24 mouse cellular contexts compared by ENCODE assay signal in the genomic region with DNA sequence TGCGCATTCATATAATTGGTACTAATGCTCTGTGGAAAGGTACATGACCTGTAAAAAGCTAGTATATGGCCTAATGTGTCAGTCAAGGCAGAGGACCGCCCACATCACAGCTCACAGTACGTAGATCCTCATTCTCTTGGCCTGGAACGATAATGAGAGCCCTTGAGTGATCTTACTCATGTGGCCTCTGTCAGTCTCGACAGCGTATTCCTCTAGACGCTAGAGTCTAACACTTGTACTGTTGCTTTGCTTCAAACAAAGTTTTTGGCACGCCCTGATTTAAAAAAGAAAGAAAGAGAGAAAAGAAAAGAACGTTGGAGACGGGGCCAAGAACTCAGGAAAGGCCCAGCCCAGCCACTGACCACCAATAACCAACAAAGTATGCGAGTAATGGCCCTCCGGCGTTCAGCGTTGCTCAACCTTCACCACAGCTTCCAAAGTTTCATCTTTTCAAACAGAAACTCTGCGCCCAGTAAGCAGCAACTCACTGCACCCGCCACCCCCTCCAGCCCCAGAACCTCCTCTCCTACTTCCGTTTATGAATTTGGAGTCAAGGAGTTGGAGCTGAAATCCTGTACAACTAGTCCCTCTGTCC. TPM values are rescaled to one million over a fixed set of nuclear protein-coding genes. Genes with fewer than 3 reads are reported as not detected.
DNase-seq lines count a peak whose midpoint lies in the region; ATAC-seq and TF ChIP-seq lines count a peak whose summit lies in the region.
"Had no signal": no experiment of that assay in that cellular context is flagged by ENCODE, and none has a peak within 500 bp of the region (broad histone marks: within the 10 kb centered on the region; RNA-seq: fewer than 3 reads in every experiment).

No protein-coding gene starts in this region.

- no peak for TF ChIP-seq CTCF in liver, postnatal 0 days (IDR thresholded peaks at IDR 0.05; ENCODE audit: low read depth)

- ATAC-seq in common myeloid progenitor, adult 5-6 weeks (replicated peaks; ENCODE audit: low read depth, poor library complexity, severe bottlenecking), result 0 out of 2 replicates have a peak, but pooled peaks have one; percentile 24
- ATAC-seq in liver, postnatal 0 days, result peak; percentile 12; the same call in 1 of the 2 replicates
- ATAC-seq: CD4-positive, CD25-positive, alpha-beta regulatory T cell, adult 4 months; forebrain, embryonic 15.5 days; midbrain, embryonic 16.5 days had no signal

- peak overlapping the region; percentile 14 for H3K4me3 ChIP-seq in liver, postnatal 0 days (ENCODE audit: low read depth, low read length)
- H3K4me3 ChIP-seq: embryonic facial prominence, embryonic 13.5 days; forebrain, embryonic 15.5 days; heart, embryonic 13.5 days; limb, embryonic 12.5 days; lung, embryonic 15.5 days had no signal

- peak; percentile 85 for DNase-seq in 3134 (ENCODE audit: extremely low read depth, insufficient read length, low spot score)
- peak; percentile 63 for DNase-seq in 416B (ENCODE audit: low read depth)
- peak; percentile 53 for DNase-seq in liver, postnatal 0 days
- no peak for DNase-seq in right cerebral cortex, adult 18-20 months
- no peak for DNase-seq in urinary bladder, postnatal 14 days (ENCODE audit: low spot score)
- DNase-seq in right cerebral cortex, postnatal 14 days, result no peak
- DNase-seq in left cerebral cortex, adult 8-10 months (ENCODE audit: low spot score in 2 of 2), result no peak
- DNase-seq: cerebellum, adult 9-10 months; heart, postnatal 36 days; kidney, adult 9 months; kidney, postnatal 25 days; layer of hippocampus, adult 9-11 months; thymus, postnatal 14 days had no signal

- TF ChIP-seq EP300 in liver, postnatal 0 days (IDR thresholded peaks at IDR 0.05; ENCODE audit: low read depth), result no peak

- peak overlapping the region; percentile 63 for H3K4me2 ChIP-seq in liver, postnatal 0 days (ENCODE audit: low read depth, low read length)
- H3K4me2 ChIP-seq: embryonic facial prominence, embryonic 13.5 days; forebrain, embryonic 15.5 days; heart, embryonic 13.5 days; hindbrain, embryonic 14.5 days; limb, embryonic 12.5 days; lung, embryonic 15.5 days had no signal

- H3K27me3 ChIP-seq in liver, postnatal 0 days (ENCODE audit: insufficient read depth, low read length), result no peaks in the 10 kb centered on the region

- H3K4me1 ChIP-seq in liver, postnatal 0 days (ENCODE audit: insufficient read depth), result peaks cover 6% of the 10 kb centered on the region; the same call in 1 of the 2 replicates

- H3K27ac ChIP-seq in liver, postnatal 0 days (ENCODE audit: low read depth), result peak overlapping the region; percentile 96
- H3K27ac ChIP-seq: embryonic facial prominence, embryonic 13.5 days; forebrain, embryonic 15.5 days; heart, embryonic 13.5 days; hindbrain, embryonic 14.5 days; limb, embryonic 12.5 days; lung, embryonic 15.5 days had no signal

- H3K36me3 ChIP-seq in liver, postnatal 0 days (replicated peaks; ENCODE audit: insufficient read depth, low read length), result peaks cover 15% of the 10 kb centered on the region

- H3K9ac ChIP-seq in liver, postnatal 0 days (replicated peaks), result peak overlapping the region; percentile 45
- H3K9ac ChIP-seq: embryonic facial prominence, embryonic 13.5 days; forebrain, embryonic 15.5 days; heart, embryonic 13.5 days; hindbrain, embryonic 14.5 days; limb, embryonic 12.5 days; lung, embryonic 15.5 days had no signal

- WGBS in liver, postnatal 0 days (ENCODE audit: insufficient replicate concordance), result 53% methylated on average over 17 of the region's 17 CpGs

- H3K9me3 ChIP-seq in liver, postnatal 0 days (ENCODE audit: low read length), result no peaks in the 10 kb centered on the region
- H3K9me3 ChIP-seq: embryonic facial prominence, embryonic 13.5 days; forebrain, embryonic 15.5 days; heart, embryonic 13.5 days; limb, embryonic 12.5 days; lung, embryonic 15.5 days; megakaryocyte, embryonic 14.5 days had no signal

RNA-seq across cellular contexts. Expression of gene Marc1, which starts 2.6 kb away (rescaled TPM):
- not detected in 2 replicates for total RNA-seq in common myeloid progenitor, adult 5-6 weeks (2017)
- polyA plus RNA-seq in liver, postnatal 0 days (2015; fragmentation: Nextera tagmentation; extraction: Ambion mirVana), result 204 and 234 TPM in 2 replicates
- total RNA-seq in left cerebral cortex, adult 8-10 months (2022), result under 1 TPM in 1 of 4 experiments, not detected in 3; 0.28 TPM
- total RNA-seq: heart, postnatal 36 days; neutrophil, adult 5-6 weeks had no signal
- polyA plus RNA-seq: embryonic facial prominence, embryonic 13.5 days; forebrain, embryonic 15.5 days; heart, embryonic 13.5 days; limb, embryonic 12.5 days had no signal

RNA-seq across cellular contexts. Expression of gene Marc2, which starts 37.7 kb away (rescaled TPM):
- 63.2 and 74.7 TPM in 2 replicates for total RNA-seq in common myeloid progenitor, adult 5-6 weeks (2017)
- 608 and 698 TPM in 2 replicates for polyA plus RNA-seq in liver, postnatal 0 days (2015; fragmentation: Nextera tagmentation; extraction: Ambion mirVana)
- 100 to 1,000 TPM; 154 to 172 (median 165) TPM for total RNA-seq in left cerebral cortex, adult 8-10 months (2022)

Comparison
In these comparisons a context has a peak if more than half of its experiments do, and no peak if none do; other contexts are left out.
1. DNase-seq: peak in 3134 (single experiment), 416B (single experiment) and liver, postnatal 0 days (single experiment); none in right cerebral cortex, adult 18-20 months (single experiment), urinary bladder, postnatal 14 days (single experiment), right cerebral cortex, postnatal 14 days (single experiment) and left cerebral cortex, adult 8-10 months (0 of 2).